Mouse (Mus musculus): ENCODE data around the gene Klhl5. TPM values are rescaled to one million over a fixed set of nuclear protein-coding genes. Genes with fewer than 3 reads are reported as not detected.

Gene Klhl5
- polyA plus RNA-seq, 1 experiment, result 25.2 TPM

DNA sequence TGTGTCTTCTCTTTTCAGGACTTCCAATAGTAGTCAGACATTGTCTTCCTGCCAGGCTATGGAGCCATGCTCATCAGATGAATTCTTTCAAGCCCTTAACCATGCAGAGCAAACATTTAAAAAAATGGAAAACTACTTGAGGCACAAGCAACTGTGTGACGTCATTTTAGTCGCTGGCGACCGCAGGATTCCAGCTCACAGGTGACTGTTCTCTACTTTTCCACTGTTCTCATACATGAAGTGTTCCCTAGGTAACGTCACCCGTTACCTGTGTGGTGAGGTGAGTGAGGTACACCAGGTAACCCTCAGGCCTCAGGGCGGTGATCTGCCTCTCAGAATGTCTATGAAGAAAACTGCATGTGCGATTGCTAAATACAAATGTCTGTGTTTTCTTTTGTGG lies 33.9 kb downstream of the Klhl5 start:
- no peak for DNase-seq
- no peaks in the 10 kb centered on the region for H3K4me1 ChIP-seq (ENCODE audit: control insufficient read depth, insufficient read depth, low read length)
- H3K27me3 ChIP-seq (replicated peaks; ENCODE audit: control insufficient read depth, insufficient read depth, low read length), result no peaks in the 10 kb centered on the region
- TF ChIP-seq CTCF (conservative IDR thresholded peaks at IDR 0.05; ENCODE audit: insufficient read depth, insufficient read length, low read depth, low read length), result no peak
- TF ChIP-seq POLR2A (IDR thresholded peaks at IDR 0.05; ENCODE audit: low read depth, low read length), result no peak
- no peak overlapping the region for H3K4me3 ChIP-seq (ENCODE audit: insufficient read depth, low read depth, low read length)
- 85% methylated on average over 8 of the region's 8 CpGs for WGBS
- no peak overlapping the region for H3K27ac ChIP-seq (ENCODE audit: insufficient read depth, low read depth, low read length)
- no peaks in the 10 kb centered on the region; the same call in 1 of the 2 replicates for H3K36me3 ChIP-seq (ENCODE audit: control insufficient read depth, insufficient read depth, low read length)

DNA sequence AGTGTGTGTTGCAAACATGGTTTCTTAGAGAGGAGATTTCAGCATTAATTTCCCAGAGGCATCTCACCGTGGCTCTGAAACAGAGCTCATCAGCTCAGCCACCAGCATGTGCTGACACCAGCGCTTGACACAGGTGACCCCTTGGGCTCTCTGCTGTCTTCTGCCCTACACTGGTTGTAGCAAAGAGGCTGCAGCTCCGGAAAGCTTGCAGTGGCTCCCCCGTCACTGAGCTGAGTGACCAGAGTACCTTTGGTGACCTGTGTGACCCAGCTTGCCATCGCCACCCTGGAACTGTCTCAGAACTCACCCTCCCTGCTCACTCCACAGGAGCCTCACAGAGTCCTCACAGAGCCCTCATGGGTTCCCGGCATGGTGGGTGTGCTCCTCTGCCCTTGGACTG lies 34.9 kb downstream of the Klhl5 start:
- Histone ChIP-seq H3K4me3 (ENCODE audit: insufficient read depth, low read depth, low read length) (no peak overlapping the region), H3K4me1 (ENCODE audit: control insufficient read depth, insufficient read depth, low read length) (no peaks in the 10 kb centered on the region; the same call in 1 of the 2 replicates), H3K27ac (ENCODE audit: insufficient read depth, low read depth, low read length) (no peak overlapping the region), H3K36me3 (ENCODE audit: control insufficient read depth, insufficient read depth, low read length) (no peaks in the 10 kb centered on the region; the same call in 1 of the 2 replicates), H3K27me3 (replicated peaks; ENCODE audit: control insufficient read depth, insufficient read depth, low read length) (no peaks in the 10 kb centered on the region)
- WGBS, result 67% methylated on average over 6 of the region's 6 CpGs
- no peak for DNase-seq
- TF ChIP-seq CTCF (conservative IDR thresholded peaks at IDR 0.05; ENCODE audit: insufficient read depth, insufficient read length, low read depth, low read length) (no peak), POLR2A (IDR thresholded peaks at IDR 0.05; ENCODE audit: low read depth, low read length) (no peak)

DNA sequence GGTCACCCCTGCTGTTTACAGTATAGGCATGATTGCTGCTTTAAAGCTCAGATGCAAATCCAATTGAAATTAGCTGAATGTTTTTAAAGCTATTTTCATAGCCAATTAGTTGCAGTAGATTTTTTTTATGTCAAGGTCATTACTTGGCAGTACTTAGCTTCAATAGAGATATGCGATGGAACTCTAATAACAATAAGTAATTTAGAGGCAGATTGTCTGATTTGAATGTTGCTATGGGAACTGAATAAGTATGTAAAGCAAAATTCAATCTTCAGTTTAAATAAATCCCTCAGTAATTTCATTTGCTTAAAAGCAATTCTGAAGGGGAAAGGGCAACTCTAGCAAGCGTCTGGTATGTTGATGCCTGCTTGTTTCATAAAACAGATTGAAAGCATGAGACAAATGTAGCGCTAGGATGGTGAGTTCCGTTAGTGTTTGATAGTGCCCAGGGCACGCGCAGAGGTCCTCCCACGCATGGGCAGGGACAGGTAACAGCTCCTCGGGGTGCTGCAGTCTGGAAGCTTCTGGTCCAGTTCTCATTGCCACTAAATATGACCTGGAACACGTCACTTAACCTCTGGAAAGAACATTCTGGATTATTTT lies 38.3 kb downstream of the Klhl5 start:
- Histone ChIP-seq H3K4me3 (ENCODE audit: insufficient read depth, low read depth, low read length) (no peak overlapping the region), H3K27me3 (replicated peaks; ENCODE audit: control insufficient read depth, insufficient read depth, low read length) (no peaks in the 10 kb centered on the region), H3K27ac (ENCODE audit: insufficient read depth, low read depth, low read length) (no peak overlapping the region), H3K4me1 (ENCODE audit: control insufficient read depth, insufficient read depth, low read length) (peaks cover 10% of the 10 kb centered on the region; the same call in 1 of the 2 replicates), H3K36me3 (ENCODE audit: control insufficient read depth, insufficient read depth, low read length) (no peaks in the 10 kb centered on the region; the same call in 1 of the 2 replicates)
- WGBS, result 86% methylated on average over 9 of the region's 9 CpGs
- TF ChIP-seq CTCF (conservative IDR thresholded peaks at IDR 0.05; ENCODE audit: insufficient read depth, insufficient read length, low read depth, low read length) (no peak), POLR2A (IDR thresholded peaks at IDR 0.05; ENCODE audit: low read depth, low read length) (no peak)
- DNase-seq, result no peak

DNA sequence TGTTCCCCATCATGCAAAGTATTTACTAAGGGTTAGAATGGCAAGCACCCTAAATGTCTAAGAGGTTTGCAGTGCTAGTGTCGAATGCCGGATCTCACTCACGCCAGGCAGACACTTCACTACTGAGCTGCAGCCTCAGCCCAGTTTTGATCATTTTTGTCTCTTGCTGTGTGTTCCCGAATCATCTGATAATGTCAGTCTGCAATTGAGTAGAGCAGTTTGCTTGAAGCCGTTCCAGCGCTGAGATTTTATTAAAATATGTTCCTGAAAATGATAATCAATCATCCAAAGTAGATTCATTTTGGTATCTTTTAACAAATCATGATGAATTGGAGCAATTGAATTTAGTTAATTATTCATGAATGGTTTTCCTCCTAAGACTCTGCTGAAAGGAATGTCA lies 39.4 kb downstream of the Klhl5 start:
- no peak for DNase-seq
- Histone ChIP-seq H3K36me3 (ENCODE audit: control insufficient read depth, insufficient read depth, low read length) (no peaks in the 10 kb centered on the region; the same call in 1 of the 2 replicates), H3K4me3 (ENCODE audit: insufficient read depth, low read depth, low read length) (no peak overlapping the region), H3K27me3 (replicated peaks; ENCODE audit: control insufficient read depth, insufficient read depth, low read length) (no peaks in the 10 kb centered on the region), H3K4me1 (ENCODE audit: control insufficient read depth, insufficient read depth, low read length) (peaks cover 16% of the 10 kb centered on the region), H3K27ac (ENCODE audit: insufficient read depth, low read depth, low read length) (no peak overlapping the region)
- WGBS, result 79% methylated on average over 6 of the region's 6 CpGs
- TF ChIP-seq POLR2A (IDR thresholded peaks at IDR 0.05; ENCODE audit: low read depth, low read length) (no peak), CTCF (conservative IDR thresholded peaks at IDR 0.05; ENCODE audit: insufficient read depth, insufficient read length, low read depth, low read length) (no peak)

DNA sequence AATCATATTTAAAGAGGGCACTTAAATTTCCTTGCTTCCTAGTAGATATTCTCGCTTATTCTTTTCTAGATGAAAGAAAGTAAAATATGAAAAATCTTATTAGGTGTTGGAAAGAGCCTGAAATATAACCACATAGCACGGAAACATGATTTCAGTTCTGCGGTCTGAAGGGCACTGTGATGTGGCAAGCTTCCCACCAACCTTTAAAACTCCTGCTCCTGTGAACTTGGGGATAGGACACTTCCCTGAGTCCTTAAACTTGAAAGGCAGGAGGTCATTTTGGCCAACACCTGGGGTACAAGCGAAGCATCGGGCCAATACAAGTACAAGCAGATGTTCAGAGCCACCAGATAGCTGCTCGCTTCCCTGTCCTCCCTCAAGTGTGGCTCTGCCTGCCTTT lies 42.4 kb downstream of the Klhl5 start:
- 74% methylated on average over 6 of the region's 6 CpGs for WGBS
- TF ChIP-seq POLR2A (IDR thresholded peaks at IDR 0.05; ENCODE audit: low read depth, low read length) (no peak), CTCF (conservative IDR thresholded peaks at IDR 0.05; ENCODE audit: insufficient read depth, insufficient read length, low read depth, low read length) (no peak)
- Histone ChIP-seq H3K27ac (ENCODE audit: insufficient read depth, low read depth, low read length) (peak overlapping the region; percentile 93), H3K27me3 (replicated peaks; ENCODE audit: control insufficient read depth, insufficient read depth, low read length) (no peaks in the 10 kb centered on the region), H3K4me3 (ENCODE audit: insufficient read depth, low read depth, low read length) (no peak overlapping the region), H3K4me1 (ENCODE audit: control insufficient read depth, insufficient read depth, low read length) (peaks cover 16% of the 10 kb centered on the region), H3K36me3 (ENCODE audit: control insufficient read depth, insufficient read depth, low read length) (no peaks in the 10 kb centered on the region; the same call in 1 of the 2 replicates)
- DNase-seq, result peak; percentile 60

DNA sequence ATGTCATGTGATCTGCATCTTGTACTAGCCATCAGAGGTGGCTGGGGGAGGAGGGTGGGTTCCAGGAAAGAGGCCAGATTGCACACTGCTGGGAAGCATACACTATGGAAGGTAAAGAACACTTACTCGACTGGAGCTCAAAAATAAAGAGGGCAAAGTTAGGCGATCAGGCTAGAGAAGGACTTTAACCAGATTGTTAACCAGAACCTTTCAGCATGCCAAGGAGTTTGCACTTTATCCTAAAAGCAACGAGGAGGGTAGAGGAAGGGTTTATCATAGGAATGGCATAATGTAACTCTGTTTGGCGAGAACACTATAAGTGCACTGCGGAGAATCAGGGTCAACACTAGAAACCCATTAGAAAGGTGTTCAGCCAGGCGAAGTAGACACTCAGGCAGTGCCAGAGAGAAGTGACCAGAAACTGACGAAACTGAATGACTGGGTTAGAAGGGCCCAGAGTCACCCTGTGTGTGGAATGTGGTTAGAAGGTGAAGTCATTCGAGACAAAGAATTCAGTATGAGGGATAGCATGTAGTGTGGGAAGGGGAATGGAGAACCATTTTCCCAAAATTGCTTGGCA lies 43.1 kb downstream of the Klhl5 start:
- peaks cover 16% of the 10 kb centered on the region for H3K4me1 ChIP-seq (ENCODE audit: control insufficient read depth, insufficient read depth, low read length)
- no peaks in the 10 kb centered on the region for H3K27me3 ChIP-seq (replicated peaks; ENCODE audit: control insufficient read depth, insufficient read depth, low read length)
- TF ChIP-seq POLR2A (IDR thresholded peaks at IDR 0.05; ENCODE audit: low read depth, low read length) (no peak), CTCF (conservative IDR thresholded peaks at IDR 0.05; ENCODE audit: insufficient read depth, insufficient read length, low read depth, low read length) (no peak)
- DNase-seq, result peak; percentile 71
- H3K36me3 ChIP-seq (ENCODE audit: control insufficient read depth, insufficient read depth, low read length), result no peaks in the 10 kb centered on the region; the same call in 1 of the 2 replicates
- H3K4me3 ChIP-seq (ENCODE audit: insufficient read depth, low read depth, low read length), result no peak overlapping the region
- 53% methylated on average over 8 of the region's 8 CpGs for WGBS
- H3K27ac ChIP-seq (ENCODE audit: insufficient read depth, low read depth, low read length), result peak overlapping the region; percentile 93

DNA sequence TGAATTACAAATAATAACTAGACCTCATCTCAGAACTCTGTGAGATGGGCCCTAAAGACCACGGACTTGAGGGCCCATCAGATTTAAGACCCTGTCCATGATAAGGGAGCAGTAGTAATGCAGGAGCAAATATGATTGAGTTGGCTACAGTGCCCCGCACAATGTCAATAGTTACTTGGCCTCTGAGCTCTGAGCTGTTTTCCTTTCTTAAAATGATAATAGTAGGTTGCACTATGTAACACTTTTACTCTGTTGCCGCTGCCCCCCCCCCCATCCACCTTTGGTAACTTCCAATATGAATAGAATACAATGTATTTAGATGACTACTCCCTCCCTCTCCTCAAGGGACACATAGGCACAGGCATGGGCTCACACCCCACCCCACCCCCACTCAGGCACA lies 43.9 kb downstream of the Klhl5 start:
- H3K27me3 ChIP-seq (replicated peaks; ENCODE audit: control insufficient read depth, insufficient read depth, low read length), result no peaks in the 10 kb centered on the region
- no peak for DNase-seq
- peak overlapping the region; percentile 93 for H3K27ac ChIP-seq (ENCODE audit: insufficient read depth, low read depth, low read length)
- WGBS, result 90% methylated on average over 3 of the region's 3 CpGs
- H3K36me3 ChIP-seq (ENCODE audit: control insufficient read depth, insufficient read depth, low read length), result no peaks in the 10 kb centered on the region; the same call in 1 of the 2 replicates
- no peak for TF ChIP-seq CTCF (conservative IDR thresholded peaks at IDR 0.05; ENCODE audit: insufficient read depth, insufficient read length, low read depth, low read length)
- TF ChIP-seq POLR2A (IDR thresholded peaks at IDR 0.05; ENCODE audit: low read depth, low read length), result no peak
- H3K4me1 ChIP-seq (ENCODE audit: control insufficient read depth, insufficient read depth, low read length), result peaks cover 16% of the 10 kb centered on the region
- no peak overlapping the region for H3K4me3 ChIP-seq (ENCODE audit: insufficient read depth, low read depth, low read length)

Data from kidney, adult 2 months (tissue).